Mouse (Mus musculus): ENCODE data around the gene Traf5. TPM values are rescaled to one million over a fixed set of nuclear protein-coding genes. Genes with fewer than 3 reads are reported as not detected.

The Traf5 gene
- polyA plus RNA-seq, 1 experiment from 2014 or later, result 16.1 TPM

GRCm38 (mm10) chr1:192058911-192059310, 33.4 kb downstream of the Traf5 start:
- ATAC-seq (replicated peaks; ENCODE audit: extremely low read depth, insufficient read depth, low FRiP score), result no peak
- WGBS, result 88% methylated on average over 10 of the region's 10 CpGs

DNA sequence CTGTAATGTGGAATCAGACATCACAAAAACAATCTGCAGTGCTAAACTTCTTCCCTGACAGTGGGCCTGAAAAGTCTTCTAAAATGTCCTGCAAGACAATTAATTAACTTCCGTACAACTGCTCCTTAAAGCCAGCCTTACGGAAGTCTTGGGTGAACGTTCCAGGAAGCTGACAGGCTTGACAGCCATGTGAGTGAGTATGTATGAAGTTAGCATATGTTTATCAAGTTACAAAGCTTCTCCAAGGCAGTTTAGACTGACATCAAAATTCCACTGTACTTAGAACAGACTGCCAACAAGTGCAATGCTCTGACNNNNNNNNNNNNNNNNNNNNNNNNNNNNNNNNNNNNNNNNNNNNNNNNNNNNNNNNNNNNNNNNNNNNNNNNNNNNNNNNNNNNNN, 38.6 kb downstream of the Traf5 start:
- Histone ChIP-seq H3K4me3 (ENCODE audit: low read length) (no peak overlapping the region), H3K36me3 (ENCODE audit: control insufficient read depth, insufficient read depth) (peaks cover 8% of the 10 kb centered on the region), H3K27ac (ENCODE audit: low read length) (peak overlapping the region; percentile 79), H3K9me3 (replicated peaks; ENCODE audit: control insufficient read depth, low read length) (no peaks in the 10 kb centered on the region), H3K9ac (ENCODE audit: low read length) (peak overlapping the region; percentile 20; the same call in 1 of the 2 replicates), H3K4me2 (ENCODE audit: low read depth, low read length) (no peak overlapping the region), H3K4me1 (ENCODE audit: control insufficient read depth, insufficient read depth, low read length) (peaks cover 7% of the 10 kb centered on the region), H3K27me3 (ENCODE audit: control insufficient read depth, insufficient read depth, low read length) (no peaks in the 10 kb centered on the region)
- 30% methylated on average over 3 of the region's 3 CpGs for WGBS
- no peak; the same call in 1 of the 2 replicates for ATAC-seq (replicated peaks; ENCODE audit: extremely low read depth, insufficient read depth, low FRiP score)

More at GRCm38 (mm10) chr1:192058911-192059310, 33.4 kb downstream of the Traf5 start:
- Histone ChIP-seq H3K9me3 (replicated peaks; ENCODE audit: control insufficient read depth, low read length) (peaks cover 7% of the 10 kb centered on the region; the same call in 1 of the 2 replicates), H3K27me3 (ENCODE audit: control insufficient read depth, insufficient read depth, low read length) (no peaks in the 10 kb centered on the region), H3K4me1 (ENCODE audit: control insufficient read depth, insufficient read depth, low read length) (peaks cover 17% of the 10 kb centered on the region), H3K4me2 (ENCODE audit: low read depth, low read length) (no peak overlapping the region), H3K4me3 (ENCODE audit: low read length) (no peak overlapping the region), H3K27ac (ENCODE audit: low read length) (no peak overlapping the region), H3K36me3 (ENCODE audit: control insufficient read depth, insufficient read depth) (peaks cover 17% of the 10 kb centered on the region), H3K9ac (ENCODE audit: low read length) (no peak overlapping the region)

DNA sequence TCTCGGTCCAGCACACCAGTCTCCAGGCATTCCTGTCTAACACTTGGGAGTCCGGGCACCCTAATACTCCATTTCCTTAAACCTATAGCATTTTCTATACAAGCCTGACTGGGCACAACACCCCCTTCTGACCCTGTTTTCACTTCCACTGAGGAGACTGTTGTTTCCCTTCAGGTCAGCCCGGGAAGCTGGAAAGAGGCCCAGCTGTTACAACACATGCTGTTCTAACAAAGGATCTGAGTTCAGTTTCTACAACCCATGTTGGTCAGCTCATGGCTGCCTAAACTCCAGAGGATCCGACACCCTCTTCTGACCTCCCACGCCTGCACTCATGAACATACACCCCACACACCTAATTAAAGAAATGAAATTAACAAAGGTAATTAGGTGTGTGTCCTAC, 39.4 kb downstream of the Traf5 start:
- 82% methylated on average over 5 of the region's 5 CpGs for WGBS

GRCm38 (mm10) chr1:192052461-192052860, 39.9 kb downstream of the Traf5 start:
- H3K27me3 ChIP-seq (ENCODE audit: control insufficient read depth, insufficient read depth, low read length), result no peaks in the 10 kb centered on the region
- no peak overlapping the region for H3K4me3 ChIP-seq (ENCODE audit: low read length)
- peaks cover 5% of the 10 kb centered on the region for H3K36me3 ChIP-seq (ENCODE audit: control insufficient read depth, insufficient read depth)
- peaks cover 7% of the 10 kb centered on the region for H3K4me1 ChIP-seq (ENCODE audit: control insufficient read depth, insufficient read depth, low read length)
- H3K4me2 ChIP-seq (ENCODE audit: low read depth, low read length), result no peak overlapping the region
- no peaks in the 10 kb centered on the region for H3K9me3 ChIP-seq (replicated peaks; ENCODE audit: control insufficient read depth, low read length)
- ATAC-seq (replicated peaks; ENCODE audit: extremely low read depth, insufficient read depth, low FRiP score), result no peak
- H3K27ac ChIP-seq (ENCODE audit: low read length), result no peak overlapping the region
- 92% methylated on average over 8 of the region's 8 CpGs for WGBS
- H3K9ac ChIP-seq (ENCODE audit: low read length), result no peak overlapping the region

More for the DNA sequence above, 39.4 kb downstream of the Traf5 start:
- no peak for ATAC-seq (replicated peaks; ENCODE audit: extremely low read depth, insufficient read depth, low FRiP score)
- Histone ChIP-seq H3K4me3 (ENCODE audit: low read length) (no peak overlapping the region), H3K27ac (ENCODE audit: low read length) (peak overlapping the region; percentile 79), H3K27me3 (ENCODE audit: control insufficient read depth, insufficient read depth, low read length) (no peaks in the 10 kb centered on the region), H3K9ac (ENCODE audit: low read length) (no peak overlapping the region), H3K9me3 (replicated peaks; ENCODE audit: control insufficient read depth, low read length) (no peaks in the 10 kb centered on the region), H3K4me1 (ENCODE audit: control insufficient read depth, insufficient read depth, low read length) (peaks cover 7% of the 10 kb centered on the region), H3K36me3 (ENCODE audit: control insufficient read depth, insufficient read depth) (peaks cover 6% of the 10 kb centered on the region), H3K4me2 (ENCODE audit: low read depth, low read length) (no peak overlapping the region)

DNA sequence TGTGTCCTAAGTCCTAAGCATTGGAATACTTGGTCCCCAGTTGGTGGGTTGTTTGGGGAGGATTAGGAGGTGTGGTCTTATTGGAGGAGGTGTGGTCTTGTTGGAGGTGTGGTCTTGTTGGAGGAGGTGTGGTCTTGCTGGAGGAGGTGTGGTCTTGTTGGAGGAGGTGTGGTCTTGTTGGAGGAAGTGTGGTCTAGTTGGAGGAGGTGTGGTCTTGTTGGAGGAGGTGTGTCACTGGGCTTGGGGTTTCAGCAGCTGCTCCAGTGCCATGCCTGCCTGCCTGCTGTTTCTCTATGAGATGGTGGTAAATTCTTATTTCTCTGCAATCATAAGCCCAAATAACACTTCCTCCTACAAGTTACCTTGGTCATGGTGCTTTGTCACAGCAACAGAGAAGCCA, 93.3 kb downstream of the Traf5 start:
- Histone ChIP-seq H3K27me3 (ENCODE audit: control insufficient read depth, insufficient read depth, low read length) (no peaks in the 10 kb centered on the region), H3K4me1 (ENCODE audit: control insufficient read depth, insufficient read depth, low read length) (no peaks in the 10 kb centered on the region), H3K9me3 (replicated peaks; ENCODE audit: control insufficient read depth, low read length) (peaks cover 3% of the 10 kb centered on the region), H3K36me3 (ENCODE audit: control insufficient read depth, insufficient read depth) (peaks cover 22% of the 10 kb centered on the region), H3K27ac (ENCODE audit: low read length) (no peak overlapping the region), H3K9ac (ENCODE audit: low read length) (no peak overlapping the region), H3K4me2 (ENCODE audit: low read depth, low read length) (no peak overlapping the region), H3K4me3 (ENCODE audit: low read length) (no peak overlapping the region)
- no peak for ATAC-seq (replicated peaks; ENCODE audit: extremely low read depth, insufficient read depth, low FRiP score)

DNA sequence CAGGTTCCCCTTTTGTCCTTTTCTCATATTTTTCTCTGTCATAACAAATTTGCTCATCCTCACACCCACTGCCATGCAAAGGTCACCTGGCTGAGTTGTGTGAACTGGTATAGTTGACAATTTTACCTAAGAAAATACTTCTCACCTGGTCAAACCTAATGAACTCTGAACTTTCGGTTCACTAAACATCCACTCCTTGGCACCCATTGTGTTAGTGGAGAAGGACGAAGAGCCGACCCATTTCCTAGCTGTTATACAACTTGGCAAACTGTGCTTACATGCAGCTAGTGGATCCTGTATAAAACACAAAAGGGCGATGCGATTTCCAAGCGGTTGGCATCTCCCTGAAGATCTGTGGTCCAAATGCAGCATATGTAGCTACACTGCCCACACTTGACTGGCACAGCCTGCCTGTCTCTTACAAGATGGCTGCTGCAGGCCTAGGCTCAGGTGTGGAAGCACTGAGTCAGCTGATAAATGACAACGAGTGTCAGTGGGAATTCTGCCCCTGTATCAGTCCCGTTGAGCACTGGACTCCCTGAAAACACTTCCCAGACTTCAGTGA, 95.7 kb downstream of the Traf5 start:
- Histone ChIP-seq H3K27ac (ENCODE audit: low read length) (no peak overlapping the region), H3K9me3 (replicated peaks; ENCODE audit: control insufficient read depth, low read length) (peaks cover 3% of the 10 kb centered on the region), H3K27me3 (ENCODE audit: control insufficient read depth, insufficient read depth, low read length) (no peaks in the 10 kb centered on the region), H3K36me3 (ENCODE audit: control insufficient read depth, insufficient read depth) (peaks cover 22% of the 10 kb centered on the region), H3K4me2 (ENCODE audit: low read depth, low read length) (no peak overlapping the region), H3K9ac (ENCODE audit: low read length) (no peak overlapping the region), H3K4me1 (ENCODE audit: control insufficient read depth, insufficient read depth, low read length) (no peaks in the 10 kb centered on the region), H3K4me3 (ENCODE audit: low read length) (no peak overlapping the region)
- 85% methylated on average over 8 of the region's 8 CpGs for WGBS
- no peak for ATAC-seq (replicated peaks; ENCODE audit: extremely low read depth, insufficient read depth, low FRiP score)

DNA sequence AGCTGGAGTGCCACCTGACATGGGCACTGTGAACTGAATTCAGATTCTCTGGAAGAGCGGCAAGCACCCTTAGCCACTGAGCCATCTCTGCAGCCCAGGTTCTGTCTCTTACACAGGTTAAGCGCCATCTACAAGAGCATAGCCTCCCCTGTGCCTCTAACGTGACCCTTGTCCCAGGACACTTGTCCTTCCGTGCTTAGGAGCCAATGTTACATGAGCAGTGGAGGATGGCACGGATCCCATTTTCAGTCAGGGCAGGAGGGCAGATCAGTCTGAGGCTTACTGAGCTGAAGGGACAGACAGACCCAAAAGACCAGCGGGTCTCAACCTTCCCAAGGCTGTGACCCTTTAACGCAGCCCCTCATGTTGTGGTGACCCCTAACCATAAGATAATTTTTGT, 96.4 kb downstream of the Traf5 start:
- peaks cover 20% of the 10 kb centered on the region for H3K36me3 ChIP-seq (ENCODE audit: control insufficient read depth, insufficient read depth)
- H3K4me1 ChIP-seq (ENCODE audit: control insufficient read depth, insufficient read depth, low read length), result no peaks in the 10 kb centered on the region
- no peak overlapping the region for H3K9ac ChIP-seq (ENCODE audit: low read length)
- no peaks in the 10 kb centered on the region for H3K27me3 ChIP-seq (ENCODE audit: control insufficient read depth, insufficient read depth, low read length)
- no peak overlapping the region for H3K4me2 ChIP-seq (ENCODE audit: low read depth, low read length)
- no peak overlapping the region for H3K4me3 ChIP-seq (ENCODE audit: low read length)
- ATAC-seq (replicated peaks; ENCODE audit: extremely low read depth, insufficient read depth, low FRiP score), result no peak
- no peak overlapping the region for H3K27ac ChIP-seq (ENCODE audit: low read length)
- H3K9me3 ChIP-seq (replicated peaks; ENCODE audit: control insufficient read depth, low read length), result peaks cover 3% of the 10 kb centered on the region
- WGBS, result 91% methylated on average over 7 of the region's 7 CpGs

GRCm38 (mm10) chr1:191995488-191995887, 96.9 kb downstream of the Traf5 start:
- Histone ChIP-seq H3K4me2 (ENCODE audit: low read depth, low read length) (no peak overlapping the region), H3K36me3 (ENCODE audit: control insufficient read depth, insufficient read depth) (peaks cover 17% of the 10 kb centered on the region), H3K9ac (ENCODE audit: low read length) (no peak overlapping the region), H3K27ac (ENCODE audit: low read length) (no peak overlapping the region), H3K4me1 (ENCODE audit: control insufficient read depth, insufficient read depth, low read length) (no peaks in the 10 kb centered on the region), H3K9me3 (replicated peaks; ENCODE audit: control insufficient read depth, low read length) (peaks cover 3% of the 10 kb centered on the region), H3K4me3 (ENCODE audit: low read length) (no peak overlapping the region), H3K27me3 (ENCODE audit: control insufficient read depth, insufficient read depth, low read length) (no peaks in the 10 kb centered on the region)
- 65% methylated on average over 4 of the region's 4 CpGs for WGBS
- no peak for ATAC-seq (replicated peaks; ENCODE audit: extremely low read depth, insufficient read depth, low FRiP score)

- Histone ChIP-seq H3K9ac (ENCODE audit: low read length) (no peak overlapping the region), H3K27ac (ENCODE audit: low read length) (no peak overlapping the region), H3K9me3 (replicated peaks; ENCODE audit: control insufficient read depth, low read length) (peaks cover 3% of the 10 kb centered on the region), H3K4me3 (ENCODE audit: low read length) (no peak overlapping the region), H3K4me1 (ENCODE audit: control insufficient read depth, insufficient read depth, low read length) (peaks cover under 1% of the 10 kb centered on the region; the same call in 1 of the 2 replicates), H3K4me2 (ENCODE audit: low read depth, low read length) (no peak overlapping the region), H3K36me3 (ENCODE audit: control insufficient read depth, insufficient read depth) (peaks cover 14% of the 10 kb centered on the region), H3K27me3 (ENCODE audit: control insufficient read depth, insufficient read depth, low read length) (no peaks in the 10 kb centered on the region)
- ATAC-seq (replicated peaks; ENCODE audit: extremely low read depth, insufficient read depth, low FRiP score), result no peak
- 53% methylated on average over 5 of the region's 5 CpGs for WGBS
Observed at GRCm38 (mm10) chr1:191994476-191994875, 97.9 kb downstream of the Traf5 start.

All from heart, embryonic 16.5 days (tissue).